ENCODE assay signal across 10 mouse cellular contexts in genomic region chr6:37329901-37330864, GRCm38 (mm10). TPM values are rescaled to one million over a fixed set of nuclear protein-coding genes. Genes with fewer than 3 reads are reported as not detected.
DNase-seq lines count a peak whose midpoint lies in the region; ATAC-seq and TF ChIP-seq lines count a peak whose summit lies in the region.
"Had no signal": no experiment of that assay in that cellular context is flagged by ENCODE, and none has a peak within 500 bp of the region (broad histone marks: within the 10 kb centered on the region; RNA-seq: fewer than 3 reads in every experiment).

No protein-coding gene starts in this region.

- TF ChIP-seq CTCF in brain, embryonic 14.5 days (IDR thresholded peaks at IDR 0.05; ENCODE audit: borderline replicate concordance, extremely low read depth, insufficient read depth, insufficient read length): no peak

- TF ChIP-seq POLR2A in brain, embryonic 14.5 days (IDR thresholded peaks at IDR 0.05; ENCODE audit: borderline replicate concordance, extremely low read depth, insufficient read depth, insufficient read length, poor library complexity, severe bottlenecking): no peak

- H3K9ac ChIP-seq in heart, embryonic 15.5 days: no peak overlapping the region
- H3K9ac ChIP-seq in midbrain, embryonic 14.5 days (replicated peaks; ENCODE audit: low read length): no peak overlapping the region

- H3K36me3 ChIP-seq in heart, embryonic 15.5 days: peaks cover 39% of the 10 kb centered on the region
- no peaks in the 10 kb centered on the region for H3K36me3 ChIP-seq in midbrain, embryonic 14.5 days (ENCODE audit: control insufficient read depth, insufficient read depth, low read length)

- WGBS in heart, embryonic 15.5 days: 47% methylated on average over 5 of the region's 5 CpGs
- 49% methylated on average over 5 of the region's 5 CpGs for WGBS in midbrain, embryonic 14.5 days

- no peaks in the 10 kb centered on the region for H3K27me3 ChIP-seq in heart, embryonic 15.5 days
- H3K27me3 ChIP-seq in midbrain, embryonic 14.5 days (ENCODE audit: control insufficient read depth, insufficient read depth, low read length): no peaks in the 10 kb centered on the region

- H3K4me2 ChIP-seq in heart, embryonic 15.5 days: no peak overlapping the region
- H3K4me2 ChIP-seq in midbrain, embryonic 14.5 days (ENCODE audit: low read length): no peak overlapping the region

- peak overlapping the region; percentile 87 for H3K27ac ChIP-seq in heart, embryonic 15.5 days
- H3K27ac ChIP-seq in midbrain, embryonic 14.5 days (replicated peaks; ENCODE audit: low read depth, low read length): 0 out of 2 replicates have a peak overlapping the region, but pooled peaks have one; percentile 10

- ATAC-seq in heart, embryonic 15.5 days (replicated peaks; ENCODE audit: insufficient number of reproducible peaks, insufficient read depth, low FRiP score, low read depth): peak; percentile 81
- peak; percentile 53; the same call in 1 of the 2 replicates for ATAC-seq in midbrain, embryonic 14.5 days (ENCODE audit: low FRiP score, low TSS enrichment)

- no peak overlapping the region for H3K4me3 ChIP-seq in heart, embryonic 15.5 days
- H3K4me3 ChIP-seq in midbrain, embryonic 14.5 days (replicated peaks; ENCODE audit: low read depth, low read length): no peak overlapping the region
- H3K4me3 ChIP-seq: myocyte had no signal

- H3K9me3 ChIP-seq in heart, embryonic 15.5 days (replicated peaks): no peaks in the 10 kb centered on the region
- H3K9me3 ChIP-seq in midbrain, embryonic 14.5 days (ENCODE audit: control insufficient read depth, low read length): no peaks in the 10 kb centered on the region

- DNase-seq in kidney, postnatal 10 days: peak; percentile 55
- no peak for DNase-seq in kidney, adult 9 months
- DNase-seq in brain, embryonic 14.5 days (ENCODE audit: low read depth): peak; percentile 88
- DNase-seq in midbrain, embryonic 14.5 days: peak; percentile 80
- DNase-seq in urinary bladder, postnatal 4 days (ENCODE audit: low spot score in 2 of 2): no peak
- DNase-seq in spleen, postnatal 4 days (ENCODE audit: low spot score in 2 of 2): no peak
- DNase-seq in thymus, postnatal 14 days: no peak
- DNase-seq: kidney, adult 18-20 months had no signal

- peaks cover 48% of the 10 kb centered on the region for H3K4me1 ChIP-seq in heart, embryonic 15.5 days (replicated peaks)
- H3K4me1 ChIP-seq in midbrain, embryonic 14.5 days (ENCODE audit: control insufficient read depth, insufficient read depth, low read length): peaks cover 23% of the 10 kb centered on the region

RNA-seq across cellular contexts. Expression of gene Dgki, which starts 30.2 kb away (rescaled TPM):
- 4.5 and 6.5 TPM in 2 replicates for polyA plus RNA-seq in brain, embryonic 14.5 days (2012; rRNA removed)
- polyA plus RNA-seq in heart, embryonic 15.5 days (2015; fragmentation: Nextera tagmentation; extraction: Ambion mirVana): 0.48 and 0.51 TPM in 2 replicates
- 7.6 and 9.2 TPM in 2 replicates for polyA plus RNA-seq in midbrain, embryonic 14.5 days (2014; fragmentation: Nextera tagmentation; extraction: Ambion mirVana)

Comparison
In these comparisons a context has a peak if more than half of its experiments do, and no peak if none do; other contexts are left out.
1. DNase-seq: peak in kidney, postnatal 10 days (single experiment), brain, embryonic 14.5 days (single experiment) and midbrain, embryonic 14.5 days (single experiment); none in kidney, adult 9 months (single experiment), urinary bladder, postnatal 4 days (0 of 2), spleen, postnatal 4 days (0 of 2) and thymus, postnatal 14 days (single experiment).